Mouse (Mus musculus) liver, embryonic 15.5 days (tissue): ENCODE data around the gene Trim80. TPM values are rescaled to one million over a fixed set of nuclear protein-coding genes. Genes with fewer than 3 reads are reported as not detected.

Experiments
- ATAC-seq: fragments of 200-750 bp; cut with Nextera tagmentation; 2 replicates; pipeline ENCODE4 v1.8.0; 2017; ENCODE audit warnings: moderate number of reproducible peaks, mild to moderate bottlenecking, moderate library complexity; ENCODE audit not compliant: insufficient read depth
- H3K27ac ChIP-seq: fragments of 300-500 bp; sonication (generic); replicated peaks from 2 replicates; pipeline ENCODE4 v1.5.1; 2015; ENCODE audit warnings: mild to moderate bottlenecking, inconsistent platforms
- H3K27me3 ChIP-seq: fragments of 300-500 bp; sonication (generic); 2 replicates; pipeline ENCODE4 v1.6.1; 2015; ENCODE audit warnings: mild to moderate bottlenecking, inconsistent platforms
- H3K36me3 ChIP-seq: fragments of 300-500 bp; sonication (generic); replicated peaks from 2 replicates; pipeline ENCODE4 v1.6.1; 2015; ENCODE audit warnings: moderate library complexity, mild to moderate bottlenecking, inconsistent platforms
- H3K4me1 ChIP-seq: fragments of 300-500 bp; sonication (generic); replicated peaks from 2 replicates; pipeline ENCODE4 v1.6.1; 2015; ENCODE audit warnings: inconsistent platforms
- H3K4me2 ChIP-seq: fragments of 300-500 bp; sonication (generic); 2 replicates; pipeline ENCODE4 v1.6.1; 2015; ENCODE audit warnings: moderate library complexity, mild to moderate bottlenecking, inconsistent platforms
- H3K4me3 ChIP-seq: fragments of 300-500 bp; sonication (generic); replicated peaks from 2 replicates; pipeline ENCODE4 v1.5.1; 2015; ENCODE audit warnings: mild to moderate bottlenecking, inconsistent platforms
- H3K9ac ChIP-seq: fragments of 300-500 bp; sonication (generic); 2 replicates; pipeline ENCODE4 v1.6.1; 2015; ENCODE audit warnings: moderate library complexity, mild to moderate bottlenecking, inconsistent platforms
- H3K9me3 ChIP-seq: fragments of 300-500 bp; sonication (generic); replicated peaks from 2 replicates; pipeline ENCODE4 v1.6.1; 2016; ENCODE audit warnings: inconsistent platforms
- WGBS: fragments of 180-500 bp; shearing (Covaris S2); methylation state at CpG from one replicate; pipeline ENCODE4 v1.1.7; 2015; ENCODE audit warnings: mixed read lengths; ENCODE audit not compliant: insufficient replicate concordance; 5-methylcytosine and 5-hydroxymethylcytosine counted together
- polyA plus RNA-seq: library from polyadenylated mRNA; unstranded; fragments of >200 nt; fragmentation: Nextera tagmentation; extraction: Ambion mirVana; gene quantifications from 2 replicates; pipeline ENCODE4 v1.2.1, GENCODE M21; 2015

Trim80 gene
- polyA plus RNA-seq, 1 experiment from 2014 or later = 0.55 TPM

- H3K4me1 ChIP-seq = peaks cover 46% of the 10 kb centered on the region
- no peak for ATAC-seq
- H3K36me3 ChIP-seq = peaks cover 44% of the 10 kb centered on the region
- 83% methylated on average over 7 of the region's 7 CpGs for WGBS
- no peak overlapping the region for H3K4me2 ChIP-seq
- no peaks in the 10 kb centered on the region for H3K9me3 ChIP-seq
- no peaks in the 10 kb centered on the region for H3K27me3 ChIP-seq
- no peak overlapping the region for H3K4me3 ChIP-seq
- no peak overlapping the region for H3K27ac ChIP-seq
- no peak overlapping the region for H3K9ac ChIP-seq
These were observed 30.8 kb upstream of the Trim80 start for GRCm38 (mm10) chr11:115409556-115409955.

- H3K4me3 ChIP-seq = peak within 1 kb of the TSS; percentile 96
- H3K9ac ChIP-seq = peak within 1 kb of the TSS; percentile 96
- H3K27me3 ChIP-seq = no peaks in the 10 kb centered on the region
- H3K36me3 ChIP-seq = peaks cover 42% of the 10 kb centered on the region
- under 1% methylated on average over 56 of the region's 56 CpGs for WGBS
- peak within 1 kb of the TSS; percentile 99 for H3K4me2 ChIP-seq
- ATAC-seq = peak; percentile 97
- H3K27ac ChIP-seq = peak within 1 kb of the TSS; percentile 83
- peaks cover 45% of the 10 kb centered on the region for H3K4me1 ChIP-seq
- no peaks in the 10 kb centered on the region for H3K9me3 ChIP-seq
These were observed 20.7 kb upstream of the Trim80 start, which contains the start of the genes Atp5h and Kctd2 for GRCm38 (mm10) chr11:115419531-115420237. Gene Atp5h (minus strand): TSS chr11:115419962. Gene Kctd2 (plus strand): TSS chr11:115420128.

DNA sequence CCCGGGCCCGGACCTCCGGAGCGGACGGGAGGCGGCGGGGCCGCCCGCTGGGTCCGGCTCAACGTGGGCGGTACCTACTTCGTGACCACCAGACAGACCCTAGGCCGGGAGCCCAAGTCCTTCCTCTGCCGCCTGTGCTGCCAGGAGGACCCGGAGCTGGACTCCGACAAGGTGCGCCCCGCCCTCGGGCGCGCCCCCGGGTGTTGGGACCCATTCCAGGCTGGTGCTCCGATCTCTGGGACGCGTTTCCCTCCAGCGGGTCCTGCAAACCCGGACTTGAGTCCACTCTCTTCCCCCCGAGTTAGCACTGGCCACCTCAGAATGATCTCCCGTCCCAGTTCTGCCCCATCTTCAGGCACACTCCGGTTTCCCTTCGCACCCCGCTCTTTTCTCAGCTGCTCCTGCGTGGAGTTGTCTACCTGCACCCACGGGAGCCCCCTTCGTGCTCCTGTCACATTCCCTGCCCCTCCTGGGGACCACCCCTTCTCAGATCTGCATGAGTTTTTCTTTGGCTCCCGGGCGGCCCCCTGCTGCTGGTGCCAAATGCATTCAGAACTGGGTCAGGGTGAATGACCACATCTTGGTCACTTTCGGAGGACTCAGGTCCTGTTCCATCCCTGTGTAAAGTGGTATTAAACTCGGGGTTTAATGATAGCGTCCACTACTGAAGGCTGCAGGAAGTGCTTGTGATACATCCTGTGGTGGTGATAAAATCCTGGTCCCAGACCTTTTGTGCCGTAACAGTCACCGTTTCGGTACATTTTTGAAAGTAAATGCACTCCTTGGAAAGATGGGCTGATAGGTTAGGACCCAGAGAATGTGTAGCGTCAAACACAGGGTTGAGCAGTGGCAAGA lies 19.8 kb upstream of the Trim80 start:
- H3K4me3 ChIP-seq = peak overlapping the region; percentile 96
- H3K9me3 ChIP-seq = no peaks in the 10 kb centered on the region
- H3K27ac ChIP-seq = peak overlapping the region; percentile 83
- H3K27me3 ChIP-seq = no peaks in the 10 kb centered on the region
- H3K4me2 ChIP-seq = peak overlapping the region; percentile 99
- WGBS = 1% methylated on average over 45 of the region's 45 CpGs
- ATAC-seq = peak; percentile 72
- peaks cover 45% of the 10 kb centered on the region for H3K4me1 ChIP-seq
- H3K36me3 ChIP-seq = peaks cover 36% of the 10 kb centered on the region
- H3K9ac ChIP-seq = peak overlapping the region; percentile 96

DNA sequence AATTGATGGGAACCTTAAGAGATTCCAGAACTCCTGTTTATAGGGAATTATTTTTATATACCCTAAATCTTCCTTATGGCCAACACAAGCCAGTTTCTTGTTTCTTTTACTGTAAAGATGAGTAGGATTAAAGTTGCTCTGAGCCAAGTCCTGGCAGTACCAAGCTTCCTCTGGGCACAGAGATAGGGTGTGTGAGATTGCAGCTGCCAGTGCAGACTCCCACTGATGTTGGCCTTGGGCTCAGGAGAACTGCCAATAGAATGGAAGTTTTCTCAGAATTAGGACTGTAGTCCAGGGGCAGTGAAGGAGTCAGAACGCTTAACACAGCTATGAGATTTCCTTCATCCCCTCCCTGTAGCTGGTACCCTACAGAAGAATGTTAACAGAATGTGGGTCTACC lies 19.0 kb upstream of the Trim80 start:
- Histone ChIP-seq H3K4me3 (peak overlapping the region; percentile 96), H3K9me3 (no peaks in the 10 kb centered on the region), H3K9ac (no peak overlapping the region), H3K27me3 (no peaks in the 10 kb centered on the region), H3K36me3 (peaks cover 35% of the 10 kb centered on the region), H3K4me1 (peaks cover 45% of the 10 kb centered on the region), H3K4me2 (peak overlapping the region; percentile 99), H3K27ac (no peak overlapping the region)
- 63% methylated on average over 1 of the region's 1 CpGs for WGBS
- no peak for ATAC-seq

DNA sequence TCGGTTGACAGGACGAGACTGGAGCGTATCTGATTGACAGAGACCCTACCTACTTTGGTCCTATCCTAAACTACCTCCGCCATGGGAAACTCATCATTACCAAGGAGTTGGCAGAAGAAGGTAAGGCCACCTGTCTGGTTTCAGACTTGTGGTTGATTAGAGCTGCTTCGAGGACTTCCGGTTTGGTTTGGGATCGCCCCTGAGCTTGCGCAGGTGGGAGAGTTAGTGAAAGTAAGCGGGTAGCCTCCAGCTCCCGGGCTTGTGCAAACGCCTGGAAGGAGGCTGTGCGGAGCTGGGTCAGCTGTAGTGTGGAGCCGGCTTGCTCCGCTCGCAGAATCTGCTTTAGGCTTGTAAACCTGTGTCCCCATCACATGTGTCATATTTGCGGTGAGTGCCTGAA lies 18.4 kb upstream of the Trim80 start:
- Histone ChIP-seq H3K36me3 (peaks cover 35% of the 10 kb centered on the region), H3K4me3 (no peak overlapping the region), H3K27me3 (no peaks in the 10 kb centered on the region), H3K4me1 (peaks cover 45% of the 10 kb centered on the region), H3K9ac (no peak overlapping the region), H3K4me2 (no peak overlapping the region), H3K9me3 (no peaks in the 10 kb centered on the region), H3K27ac (no peak overlapping the region)
- ATAC-seq = no peak
- 86% methylated on average over 16 of the region's 16 CpGs for WGBS

DNA sequence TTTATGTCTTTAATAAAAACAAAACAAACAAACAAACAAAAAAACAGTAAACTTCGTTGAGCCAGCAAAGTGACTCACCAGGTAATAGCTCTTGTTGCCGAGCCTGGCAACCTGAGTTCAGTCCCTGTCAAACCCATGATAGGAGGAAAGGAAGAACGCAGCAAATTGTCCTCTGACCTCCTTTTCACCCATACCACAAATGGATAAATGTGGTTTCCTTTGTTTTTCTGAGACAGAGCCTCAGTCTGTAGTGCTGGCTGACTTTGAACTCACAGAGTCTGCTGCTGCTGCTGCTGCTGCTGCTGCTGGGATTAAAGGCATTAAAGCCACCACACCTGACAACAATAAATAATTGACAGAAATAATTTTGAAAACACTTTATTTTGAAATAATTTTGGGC lies 17.3 kb upstream of the Trim80 start:
- 54% methylated on average over 3 of the region's 3 CpGs for WGBS
- H3K4me3 ChIP-seq = no peak overlapping the region

GRCm38 (mm10) chr11:115424666-115425065 lies 15.7 kb upstream of the Trim80 start:
- Histone ChIP-seq H3K27me3 (no peaks in the 10 kb centered on the region), H3K36me3 (peaks cover 35% of the 10 kb centered on the region), H3K4me1 (peaks cover 29% of the 10 kb centered on the region), H3K4me2 (no peak overlapping the region), H3K4me3 (no peak overlapping the region), H3K27ac (no peak overlapping the region), H3K9ac (no peak overlapping the region), H3K9me3 (no peaks in the 10 kb centered on the region)
- no peak for ATAC-seq
- WGBS = 72% methylated on average over 7 of the region's 7 CpGs

More for the DNA sequence above, 17.3 kb upstream of the Trim80 start:
- Histone ChIP-seq H3K27me3 (no peaks in the 10 kb centered on the region), H3K27ac (no peak overlapping the region), H3K9ac (no peak overlapping the region), H3K4me1 (peaks cover 41% of the 10 kb centered on the region), H3K36me3 (peaks cover 26% of the 10 kb centered on the region), H3K9me3 (no peaks in the 10 kb centered on the region), H3K4me2 (no peak overlapping the region)
- ATAC-seq = no peak

DNA sequence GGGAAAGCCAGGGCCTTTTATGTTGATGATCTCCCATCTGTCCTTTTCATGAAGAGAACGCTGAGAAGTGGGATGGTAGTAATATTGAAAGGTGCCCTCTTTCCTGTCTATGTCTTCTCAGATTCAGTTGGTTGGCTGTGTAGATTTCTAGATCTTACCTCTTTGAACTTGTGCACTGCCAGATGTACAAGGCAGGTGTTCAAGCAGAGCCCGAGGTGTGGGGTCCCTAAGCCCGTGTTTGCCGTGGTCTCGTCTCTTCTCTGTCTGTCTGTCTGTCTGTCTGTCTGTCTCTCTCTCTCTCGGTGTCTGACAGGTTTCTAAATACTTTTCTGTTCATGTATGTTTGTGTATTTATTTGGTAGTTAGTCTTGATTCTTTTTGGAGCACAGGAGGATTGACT lies 14.7 kb upstream of the Trim80 start:
- no peak for ATAC-seq
- WGBS = 77% methylated on average over 6 of the region's 6 CpGs

DNA sequence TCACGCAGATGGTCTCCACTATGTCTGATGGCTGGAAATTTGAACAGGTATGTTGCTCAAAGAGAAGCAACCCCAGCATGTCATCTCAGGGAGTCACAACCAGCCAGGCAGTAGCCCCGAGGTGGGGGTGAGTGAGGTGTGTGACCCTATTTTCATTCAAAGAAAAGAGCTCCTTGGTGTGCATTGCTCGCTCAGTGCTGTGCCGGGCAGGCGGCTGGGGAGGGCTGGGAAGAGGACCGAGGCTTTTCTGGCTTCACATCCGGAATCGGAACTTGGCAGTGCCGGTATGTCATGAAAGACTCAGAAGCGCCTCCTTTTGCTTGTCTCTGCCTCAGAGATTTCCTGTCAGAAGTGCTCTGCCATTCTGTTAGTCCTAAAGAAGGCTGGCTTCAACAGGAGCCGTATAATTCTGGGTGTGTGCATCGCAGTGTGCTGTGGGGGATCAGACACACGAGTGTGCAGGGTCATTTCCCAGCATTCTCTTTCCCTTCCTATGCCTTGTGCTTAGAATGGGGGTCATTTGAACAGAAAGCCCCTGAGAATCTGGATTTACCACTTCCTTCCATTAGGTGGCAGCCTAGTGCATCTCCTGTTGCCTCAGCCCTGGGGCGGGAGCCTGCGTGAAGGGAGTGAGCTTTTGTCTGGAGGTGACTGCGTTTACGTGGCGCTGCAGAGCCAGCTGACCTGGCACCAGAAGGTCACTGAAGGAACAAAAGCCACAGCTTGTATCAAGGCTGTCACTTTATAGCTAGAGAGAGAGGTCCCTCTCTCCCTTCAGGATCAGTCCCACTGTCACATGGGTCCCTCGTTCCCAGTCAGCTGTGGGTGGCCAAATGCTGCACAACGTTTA lies 12.6 kb upstream of the Trim80 start:
- Histone ChIP-seq H3K27me3 (no peaks in the 10 kb centered on the region), H3K9me3 (no peaks in the 10 kb centered on the region), H3K27ac (0 out of 2 replicates have a peak overlapping the region, but pooled peaks have one; percentile 6), H3K4me3 (no peak overlapping the region), H3K4me1 (peaks cover 9% of the 10 kb centered on the region), H3K4me2 (peak overlapping the region; percentile 20; the same call in 1 of the 2 replicates), H3K36me3 (peaks cover 59% of the 10 kb centered on the region), H3K9ac (no peak overlapping the region)
- WGBS = 45% methylated on average over 20 of the region's 20 CpGs
- ATAC-seq = 0 out of 2 replicates have a peak, but pooled peaks have one; percentile 22

More for the DNA sequence above, 14.7 kb upstream of the Trim80 start:
- Histone ChIP-seq H3K27me3 (no peaks in the 10 kb centered on the region), H3K27ac (no peak overlapping the region), H3K4me1 (peaks cover 26% of the 10 kb centered on the region), H3K4me3 (no peak overlapping the region), H3K36me3 (peaks cover 45% of the 10 kb centered on the region), H3K9ac (no peak overlapping the region), H3K9me3 (no peaks in the 10 kb centered on the region), H3K4me2 (no peak overlapping the region)

GRCm38 (mm10) chr11:115429307-115429706 lies 11.0 kb upstream of the Trim80 start:
- H3K4me1 ChIP-seq = peaks cover 15% of the 10 kb centered on the region
- H3K9ac ChIP-seq = no peak overlapping the region
- peaks cover 58% of the 10 kb centered on the region for H3K36me3 ChIP-seq
- no peak overlapping the region for H3K4me3 ChIP-seq
- no peaks in the 10 kb centered on the region for H3K9me3 ChIP-seq
- ATAC-seq = no peak
- H3K27ac ChIP-seq = no peak overlapping the region
- H3K27me3 ChIP-seq = no peaks in the 10 kb centered on the region
- WGBS = 72% methylated on average over 7 of the region's 7 CpGs
- no peak overlapping the region for H3K4me2 ChIP-seq
